Mouse (Mus musculus): ENCODE measurements around the gene F2rl2.

F2rl2 gene

DNA sequence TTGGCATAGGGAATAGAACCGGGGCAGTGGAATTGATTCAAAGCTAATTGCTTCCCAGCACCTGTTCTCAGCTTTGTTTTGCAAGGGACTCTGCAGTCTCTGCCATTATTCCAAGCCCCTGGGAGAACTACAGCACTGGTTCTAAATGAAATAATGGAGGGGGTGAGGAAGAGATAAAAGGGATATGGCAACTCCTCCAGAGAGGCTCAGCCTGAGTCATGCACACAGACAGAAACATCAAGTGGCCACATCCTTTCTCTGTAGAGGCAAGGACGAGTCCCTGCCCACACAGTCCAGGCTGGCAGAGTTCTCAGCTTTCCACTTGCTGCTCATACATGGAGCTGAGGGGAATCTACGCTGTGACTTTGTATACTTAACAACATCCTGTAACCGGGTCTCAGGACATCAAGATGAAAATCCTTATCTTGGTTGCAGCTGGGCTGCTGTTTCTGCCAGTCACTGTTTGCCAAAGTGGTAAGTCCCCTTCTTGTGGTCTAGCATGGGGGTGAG is at the start of gene F2rl2:
Gene F2rl2 (plus strand): TSS at position 200 of the 510 bp plus-strand sequence.
- peak; percentile 18 for DNase-seq (ENCODE audit: low spot score)

DNA sequence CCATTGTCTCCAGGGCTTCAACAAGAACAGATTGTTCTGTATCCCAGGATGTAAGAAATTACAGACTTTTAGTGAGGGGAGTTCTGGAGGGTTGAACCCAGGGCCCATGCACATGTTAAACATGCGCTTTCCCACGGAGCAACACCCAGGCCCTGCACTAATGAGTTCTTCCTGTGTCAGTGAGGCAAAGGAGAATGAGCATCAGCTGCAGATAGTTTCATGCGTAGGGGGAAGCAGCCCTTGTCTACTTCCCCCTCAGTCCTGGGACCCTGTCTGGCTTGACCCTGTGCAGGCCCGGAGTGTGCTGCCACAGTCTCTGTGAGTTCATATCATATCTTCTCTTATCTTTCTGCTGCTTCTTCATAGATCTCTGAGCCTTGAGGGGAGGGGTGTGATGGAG is 49.4 kb upstream of the F2rl2 start:
- DNase-seq (ENCODE audit: low spot score), result no peak

DNA sequence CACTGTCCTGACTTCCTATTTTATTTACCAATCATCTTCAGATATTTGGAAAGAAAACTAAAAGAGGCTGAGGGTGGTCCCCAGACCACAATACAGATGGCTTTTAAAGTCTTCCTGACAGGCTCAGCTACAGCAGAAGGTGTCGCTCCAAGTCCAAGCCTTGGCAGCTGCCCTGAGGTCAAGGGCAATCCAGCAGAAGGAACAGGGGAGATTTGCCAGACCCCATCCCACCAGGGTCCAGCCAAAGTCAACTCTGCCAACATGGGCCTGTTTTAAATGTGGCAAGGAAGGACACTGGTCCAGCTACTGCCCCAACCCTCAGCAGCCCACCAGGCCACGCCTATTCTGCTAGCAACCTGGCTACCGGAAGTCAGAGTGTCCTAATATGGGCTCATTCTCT is 46.7 kb upstream of the F2rl2 start:
- no peak for DNase-seq (ENCODE audit: low spot score)

DNA sequence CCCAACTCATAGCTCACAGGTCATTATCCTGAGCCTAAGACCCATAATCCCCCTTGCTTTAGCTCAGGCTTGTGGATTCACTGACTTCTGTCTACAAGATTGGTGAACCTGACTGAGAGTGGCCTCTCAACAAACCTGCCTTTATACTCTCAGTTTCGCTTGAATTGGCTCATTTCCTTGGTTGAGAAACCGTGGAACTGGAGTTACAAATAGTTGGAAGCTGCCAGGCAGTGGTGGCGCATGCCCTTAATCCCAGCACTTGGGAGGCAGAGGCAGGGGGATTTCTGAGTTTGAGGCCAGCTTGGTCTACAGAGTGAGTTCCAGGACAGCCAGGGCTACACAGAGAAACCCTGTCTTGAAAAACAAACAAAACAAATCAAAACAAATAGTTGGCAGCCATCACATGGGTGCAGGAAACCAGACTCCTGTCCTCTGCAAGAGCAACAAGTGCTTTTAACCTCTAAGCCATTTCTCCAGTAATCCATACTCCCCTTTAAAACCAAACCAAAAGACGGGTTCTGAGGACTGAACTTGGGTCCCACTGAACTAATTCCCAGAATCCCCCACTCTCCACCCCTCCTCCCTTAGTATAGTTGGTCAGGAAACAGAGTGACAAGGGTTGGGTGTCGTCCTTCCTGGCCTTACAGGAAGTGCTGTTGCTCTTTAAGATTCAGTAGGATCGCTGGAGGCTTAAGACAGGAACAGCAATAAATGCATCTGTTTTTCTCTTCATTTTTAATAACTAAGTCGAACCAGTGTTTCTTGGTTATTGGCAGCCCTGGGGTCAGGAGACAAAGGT is 44.6 kb upstream of the F2rl2 start:
- no peak for DNase-seq (ENCODE audit: low spot score)

DNA sequence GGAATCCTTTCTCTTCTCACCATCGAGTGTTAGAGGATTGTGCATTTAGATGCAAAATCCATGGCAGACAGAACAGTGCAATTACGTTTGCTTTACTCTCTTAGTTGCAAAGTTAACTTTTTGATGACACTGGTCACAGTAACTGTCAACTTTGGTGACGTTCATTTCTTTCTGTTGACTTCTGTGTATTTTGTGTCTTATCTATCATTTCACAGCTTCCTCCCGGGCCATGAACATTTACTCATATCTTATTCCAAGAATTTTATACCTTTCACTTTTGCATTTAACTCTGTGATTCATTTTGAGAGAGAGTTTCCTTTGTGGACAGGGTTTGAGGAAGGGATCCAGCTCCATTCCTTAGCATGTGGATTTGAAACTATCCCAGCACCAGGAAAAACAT is 43.0 kb upstream of the F2rl2 start:
- DNase-seq (ENCODE audit: low spot score), result no peak

DNA sequence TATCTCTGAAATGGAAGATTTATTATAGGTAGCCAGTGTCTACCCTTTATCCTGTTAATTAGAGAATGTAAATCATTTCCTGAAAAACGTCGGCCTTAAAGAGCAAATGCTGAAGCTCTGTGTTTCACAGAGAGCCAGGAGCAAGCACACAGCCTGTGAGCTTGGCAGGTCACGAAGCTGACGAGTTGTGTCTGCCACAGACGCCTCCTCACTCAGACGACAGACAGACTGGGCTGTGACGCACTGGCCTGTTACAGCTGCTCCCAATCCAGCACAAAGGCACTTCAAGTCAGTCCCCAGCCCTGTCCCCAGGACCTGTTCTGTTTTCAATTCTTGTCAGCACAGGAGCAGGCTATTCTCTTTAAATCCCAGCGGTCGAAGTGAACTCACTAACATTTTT is 41.4 kb upstream of the F2rl2 start:
- DNase-seq (ENCODE audit: low spot score), result no peak

DNA sequence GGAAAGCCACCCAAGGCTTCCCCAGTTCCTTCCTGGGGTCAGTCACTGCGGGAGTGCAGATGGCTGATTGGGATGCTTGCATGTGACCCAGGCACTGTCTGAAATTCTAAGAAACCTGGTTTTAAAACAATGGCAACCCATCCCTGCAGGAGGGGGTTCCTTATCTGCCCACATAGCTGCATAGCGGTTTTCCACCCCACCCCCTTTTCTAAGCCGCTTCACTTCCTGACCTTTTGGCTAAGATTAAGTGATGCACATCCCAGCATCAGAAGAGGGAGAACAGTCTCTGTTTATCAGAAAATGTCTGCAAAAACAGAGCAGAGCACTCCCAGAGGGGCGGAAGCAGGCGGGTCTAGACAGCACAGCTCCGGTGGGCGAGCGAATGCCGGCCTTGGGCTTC is 39.5 kb upstream of the F2rl2 start:
- DNase-seq (ENCODE audit: low spot score), result no peak

DNA sequence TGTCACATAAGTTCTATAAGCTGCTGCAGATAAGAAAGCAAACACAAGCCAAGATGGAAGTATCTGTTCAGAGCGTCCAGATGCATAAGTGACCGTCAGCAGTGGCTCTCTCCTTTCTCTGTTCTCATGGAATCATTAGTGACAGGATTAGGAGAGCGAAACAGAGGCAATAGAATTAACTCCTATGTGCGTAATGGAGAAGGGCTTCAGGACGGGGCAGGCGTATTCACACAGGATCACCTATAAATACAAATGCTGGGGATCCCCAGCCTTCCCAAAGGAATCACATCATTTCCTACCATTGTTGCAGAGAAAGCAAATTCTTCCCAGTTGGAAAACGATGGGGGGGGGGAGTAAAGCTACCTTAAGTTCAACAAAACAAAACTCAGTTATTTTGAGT is 37.2 kb upstream of the F2rl2 start:
- no peak for DNase-seq (ENCODE audit: low spot score)

DNA sequence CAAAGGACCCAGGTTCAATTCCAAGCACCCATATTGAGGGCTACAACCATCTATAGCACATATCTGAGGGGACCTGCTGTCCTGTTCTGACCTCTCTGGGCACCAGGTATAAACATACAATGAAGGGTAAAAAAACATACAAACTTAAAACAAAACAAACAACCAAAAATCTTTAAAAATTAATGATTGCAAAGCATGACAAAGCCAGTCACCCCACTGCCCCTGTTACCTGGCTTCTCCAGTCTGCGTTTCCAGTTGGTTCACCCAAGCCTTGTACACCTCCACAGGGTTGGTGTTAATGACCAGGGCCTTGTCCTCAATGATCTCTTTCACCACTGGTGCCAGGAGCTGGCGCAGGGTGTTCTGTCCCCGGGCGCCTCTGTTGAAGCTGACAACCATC is 32.8 kb upstream of the F2rl2 start:
- DNase-seq (ENCODE audit: low spot score), result no peak

DNA sequence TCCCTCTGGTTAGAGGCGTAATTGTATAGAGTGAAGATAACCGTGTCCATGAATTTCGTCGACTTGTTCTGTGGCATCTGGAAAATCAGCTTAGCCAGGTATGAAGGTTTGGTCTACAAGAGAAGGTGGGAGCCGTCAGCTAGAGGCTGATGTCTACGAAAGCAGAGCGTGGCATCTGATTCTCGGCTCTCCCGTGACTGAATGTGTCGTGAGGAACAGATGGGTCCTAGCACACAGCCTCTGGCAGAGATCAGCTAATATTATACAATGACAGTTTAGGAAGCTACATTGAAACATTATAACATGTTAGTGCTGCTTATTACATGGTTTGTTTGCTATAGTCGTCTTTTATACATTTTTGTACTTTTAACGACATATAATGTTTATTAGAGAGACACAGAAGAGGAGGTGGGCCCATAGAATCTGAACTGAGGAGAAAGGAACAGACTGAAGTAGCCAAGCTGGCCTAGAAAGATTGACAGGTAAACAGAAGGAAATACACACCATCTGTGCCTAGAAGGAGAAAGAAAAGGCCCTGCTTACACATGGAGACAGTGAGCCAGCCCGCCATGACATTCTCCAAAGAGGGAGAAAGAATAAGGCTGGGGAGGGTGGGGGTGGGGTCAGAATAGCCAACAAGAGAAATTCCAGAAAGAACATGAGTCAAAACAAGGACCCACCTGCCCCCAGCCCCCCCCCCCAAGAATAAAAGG is 30.9 kb upstream of the F2rl2 start:
- no peak for DNase-seq (ENCODE audit: low spot score)

DNA sequence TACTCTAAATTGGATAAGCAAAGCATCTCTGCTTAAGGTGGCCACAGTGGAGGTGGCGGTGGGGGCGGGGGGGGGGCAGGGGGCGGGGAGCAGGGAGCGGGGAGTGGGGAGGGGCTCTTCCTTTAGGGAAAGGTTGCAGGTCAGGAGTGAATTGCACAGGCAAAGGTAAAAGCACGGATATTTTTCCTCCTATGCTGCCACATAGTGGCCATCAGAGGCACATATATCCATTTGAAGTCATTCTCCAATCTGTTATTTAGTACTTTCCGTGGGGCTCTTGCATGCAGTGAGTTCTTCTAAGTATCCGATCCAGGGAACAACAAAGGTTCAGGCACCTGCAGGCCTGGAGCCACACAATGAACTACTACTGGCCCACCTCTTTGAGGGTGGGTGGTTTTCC is 29.4 kb upstream of the F2rl2 start:
- no peak for DNase-seq (ENCODE audit: low spot score)

DNA sequence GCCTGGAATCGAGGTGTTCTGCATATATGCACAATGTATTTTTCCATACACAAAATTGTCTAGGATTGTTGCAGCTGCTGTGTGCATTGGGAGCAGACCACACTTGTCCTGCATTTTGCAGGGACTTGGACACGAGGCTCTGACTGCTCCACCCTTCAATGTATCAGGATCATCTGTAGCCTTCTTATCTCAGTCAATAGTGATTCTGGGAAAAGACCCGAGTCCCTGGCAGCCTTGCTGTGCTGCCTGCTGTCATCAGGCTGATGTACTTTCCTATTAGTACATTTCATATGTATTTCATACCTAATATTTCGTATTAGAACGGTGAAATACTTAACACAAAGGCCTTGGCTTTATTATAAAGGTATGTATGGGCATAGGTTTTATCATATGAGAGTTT is 26.1 kb upstream of the F2rl2 start:
- DNase-seq (ENCODE audit: low spot score), result no peak

DNA sequence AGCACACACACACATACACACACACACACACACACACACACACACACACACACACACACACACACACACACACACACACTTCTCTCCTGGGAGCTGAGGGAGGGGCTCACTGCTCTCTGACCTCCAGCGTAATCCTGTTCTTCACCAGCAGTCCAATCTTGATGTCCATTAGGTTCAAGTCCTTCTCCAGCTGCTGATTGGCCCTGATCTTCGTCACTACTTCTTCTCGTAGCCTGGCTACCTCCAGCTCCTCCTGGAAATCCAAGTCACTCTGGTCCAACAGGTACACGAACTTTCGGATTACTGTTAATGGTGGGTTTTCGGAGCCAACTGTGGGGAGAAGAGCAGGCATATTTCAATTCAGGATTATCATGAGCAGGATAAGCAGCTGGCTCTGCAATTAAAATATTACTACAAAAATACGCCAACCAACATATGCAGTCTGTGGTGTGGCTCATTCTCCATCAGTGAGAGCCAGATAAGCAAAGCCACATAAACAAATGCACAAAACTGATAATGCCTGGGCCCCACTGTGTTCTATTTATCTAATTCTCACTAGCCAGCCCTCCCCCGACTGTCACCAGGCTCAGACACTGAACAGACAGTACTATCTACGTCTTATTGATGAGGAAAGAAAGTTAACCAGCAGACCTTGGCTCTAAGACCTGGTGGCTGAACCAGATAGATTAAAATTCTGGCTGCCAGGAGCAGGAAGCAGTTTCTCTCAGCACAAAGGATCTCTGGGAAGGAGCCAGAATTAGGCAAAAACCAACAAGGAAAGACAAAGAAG is 25.4 kb upstream of the F2rl2 start:
- DNase-seq (ENCODE audit: low spot score), result no peak

DNA sequence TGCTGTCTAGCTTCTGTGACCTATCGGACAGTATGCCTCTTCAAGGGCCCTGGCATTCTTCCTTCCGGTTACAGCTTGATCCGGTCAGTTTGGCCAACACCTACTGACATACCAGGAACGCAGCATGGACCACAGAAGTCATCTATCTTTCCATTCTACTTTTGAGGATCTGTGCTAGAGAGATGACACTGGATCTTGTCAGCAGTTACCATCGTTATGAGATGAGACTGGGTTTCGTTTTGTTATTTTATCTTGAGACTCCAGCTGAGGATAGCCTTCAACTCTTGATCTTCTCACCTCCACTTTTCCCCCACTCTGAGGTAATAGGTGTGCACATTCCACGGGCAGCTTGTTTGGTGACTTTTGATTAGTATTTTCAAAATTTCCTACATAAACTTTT is 24.3 kb upstream of the F2rl2 start:
- no peak for DNase-seq (ENCODE audit: low spot score)

DNA sequence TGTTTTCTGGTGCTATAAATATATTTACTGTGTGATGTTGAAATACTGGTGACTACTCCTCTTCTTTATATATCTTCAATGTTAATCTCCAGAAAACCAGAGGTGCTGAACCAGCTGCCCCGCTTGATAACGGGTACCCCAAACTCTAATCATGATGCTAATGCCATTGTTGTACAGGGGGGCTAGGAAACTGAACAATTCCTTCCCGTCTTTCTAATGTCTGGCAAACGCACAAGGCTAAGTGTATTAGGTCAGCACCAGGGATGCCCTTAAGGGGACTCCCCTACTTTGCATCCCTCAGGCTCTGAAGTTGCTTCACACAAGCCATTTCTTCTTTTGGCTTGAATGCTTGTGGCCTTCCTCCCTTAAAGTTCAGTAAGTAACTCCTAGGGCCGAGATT is 17.6 kb upstream of the F2rl2 start:
- no peak for DNase-seq (ENCODE audit: low spot score)

DNA sequence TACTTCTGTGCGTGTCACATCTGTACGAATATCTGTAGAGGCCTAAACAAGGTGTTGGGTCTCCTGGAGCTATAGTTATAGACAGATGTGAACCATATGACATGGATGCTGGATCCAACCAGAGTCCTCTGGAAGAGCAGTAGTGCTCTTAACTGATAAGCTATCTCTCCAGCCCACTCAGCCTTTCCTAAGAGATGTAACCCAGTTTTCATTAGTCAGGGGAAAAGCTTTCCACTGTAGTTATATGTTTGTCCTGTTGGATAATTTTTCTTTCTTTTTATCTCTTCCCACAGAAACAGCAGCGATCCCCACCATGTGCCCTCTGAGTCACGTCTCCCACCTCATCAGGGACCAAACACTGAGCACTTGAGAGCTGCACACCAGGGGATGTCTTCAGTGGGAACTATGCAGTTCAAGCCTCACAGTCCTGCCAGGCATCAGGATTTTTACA is 17.1 kb upstream of the F2rl2 start:
- no peak for DNase-seq (ENCODE audit: low spot score)

DNA sequence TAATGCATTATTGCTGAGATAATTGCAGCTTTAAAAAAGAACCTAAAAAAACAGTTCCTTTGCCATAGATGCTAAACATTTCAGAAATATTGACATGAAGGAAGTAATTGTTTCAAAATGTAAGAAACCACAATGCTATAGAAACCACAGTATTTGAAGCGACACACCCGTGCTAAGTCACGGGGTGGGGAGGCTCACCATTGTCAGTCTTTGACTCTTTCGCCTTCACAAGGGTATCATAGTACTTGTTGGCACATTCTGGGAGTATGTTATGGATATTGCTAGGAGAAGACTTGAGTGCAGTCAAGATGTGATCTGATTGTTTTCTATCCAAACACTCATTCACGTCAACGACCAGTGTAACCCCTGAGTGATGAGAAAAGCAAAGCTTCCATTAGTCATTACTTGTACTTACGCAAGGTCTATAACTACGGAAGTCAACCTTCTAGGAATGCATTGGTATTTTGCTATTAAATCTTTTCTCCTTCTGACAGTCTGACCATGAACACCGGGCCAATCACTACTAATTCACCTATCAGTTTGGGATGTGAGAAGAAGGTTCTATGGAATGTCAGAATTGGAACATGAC is 11.9 kb upstream of the F2rl2 start:
- DNase-seq (ENCODE audit: low spot score), result no peak

DNA sequence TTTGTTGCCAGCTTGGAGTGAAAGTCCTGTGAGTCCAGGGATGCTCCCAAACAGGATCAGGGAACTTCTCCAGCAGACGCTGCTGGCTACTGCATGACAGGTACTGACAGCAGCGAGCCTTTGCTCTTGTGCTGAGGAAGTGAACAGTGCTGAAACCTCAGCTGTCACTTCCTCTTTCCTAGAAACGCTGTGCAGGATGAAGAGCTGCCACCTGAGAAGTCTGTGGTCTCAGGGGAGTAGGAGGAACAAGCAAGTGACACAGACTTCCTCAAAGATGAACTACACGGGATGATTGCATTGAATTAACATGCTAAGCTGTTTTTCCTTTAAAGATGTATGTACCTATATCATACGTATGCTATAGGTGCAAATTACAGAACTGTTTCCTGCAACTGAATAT is 10.9 kb upstream of the F2rl2 start:
- no peak for DNase-seq (ENCODE audit: low spot score)

DNA sequence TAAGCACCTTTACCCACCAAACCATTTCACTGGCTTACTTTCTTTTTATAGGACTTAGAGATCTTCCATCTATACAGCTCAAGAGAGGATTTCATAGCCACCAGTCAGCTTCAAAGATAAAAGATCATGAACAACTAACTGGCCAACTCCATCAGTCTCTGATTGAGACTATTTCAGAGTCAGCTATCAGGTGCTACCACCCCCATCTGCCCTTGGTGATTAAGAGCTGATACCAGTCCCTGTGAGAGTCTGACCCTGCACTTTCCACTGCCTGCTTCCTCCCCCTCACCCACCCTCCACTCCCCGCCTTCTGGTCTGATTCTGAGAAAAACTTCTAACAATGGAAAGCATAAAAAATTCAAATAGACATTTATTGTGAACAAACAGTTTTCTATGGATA is 8.1 kb upstream of the F2rl2 start:
- no peak for DNase-seq (ENCODE audit: low spot score)

DNA sequence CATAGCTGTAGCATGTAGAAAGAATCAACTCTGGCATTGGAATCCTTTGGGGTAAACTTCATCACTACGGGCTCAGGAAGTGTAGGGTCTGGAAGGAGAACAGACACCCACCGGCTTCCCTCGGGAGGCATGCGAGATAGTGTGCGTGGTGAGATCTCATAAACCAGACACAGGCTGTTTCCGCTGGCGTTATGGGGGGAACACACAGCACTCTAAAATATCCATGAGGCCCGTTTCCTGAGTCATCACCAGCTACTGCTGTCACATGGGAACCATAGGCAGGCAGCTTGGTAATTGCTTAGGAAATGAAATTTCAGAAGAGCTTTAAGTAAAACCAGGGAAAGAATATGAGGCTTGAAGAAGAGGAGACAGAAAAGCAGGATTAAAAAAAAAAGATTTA is 4.5 kb upstream of the F2rl2 start:
- no peak for DNase-seq (ENCODE audit: low spot score)

DNA sequence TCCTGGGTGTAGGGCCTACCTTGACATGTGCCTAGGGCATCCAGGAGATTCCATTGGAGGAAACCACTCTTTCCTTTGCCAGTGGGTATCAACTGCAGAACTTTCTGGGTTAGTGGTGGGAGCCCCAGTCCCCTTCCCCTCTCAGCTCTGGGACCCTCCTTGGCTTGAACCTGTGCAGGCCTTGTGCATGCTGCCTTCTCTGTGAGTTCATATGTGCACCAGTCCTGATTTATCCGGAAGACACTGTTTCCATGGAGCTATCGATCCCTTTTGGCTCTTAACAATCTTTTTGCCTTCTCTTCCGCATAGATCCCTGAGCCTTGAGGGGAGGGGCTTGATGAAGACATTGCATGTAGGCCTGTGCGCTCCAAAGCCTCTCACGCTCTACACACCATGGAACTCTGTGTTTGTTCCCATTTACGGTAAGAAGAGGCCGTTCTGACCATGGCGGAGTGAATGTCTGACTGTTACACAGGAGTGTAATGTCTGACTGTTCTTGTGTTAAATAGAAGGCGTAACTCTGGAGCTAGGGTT is 466 bp upstream of the F2rl2 start:
- DNase-seq (ENCODE audit: low spot score), result no peak

DNA sequence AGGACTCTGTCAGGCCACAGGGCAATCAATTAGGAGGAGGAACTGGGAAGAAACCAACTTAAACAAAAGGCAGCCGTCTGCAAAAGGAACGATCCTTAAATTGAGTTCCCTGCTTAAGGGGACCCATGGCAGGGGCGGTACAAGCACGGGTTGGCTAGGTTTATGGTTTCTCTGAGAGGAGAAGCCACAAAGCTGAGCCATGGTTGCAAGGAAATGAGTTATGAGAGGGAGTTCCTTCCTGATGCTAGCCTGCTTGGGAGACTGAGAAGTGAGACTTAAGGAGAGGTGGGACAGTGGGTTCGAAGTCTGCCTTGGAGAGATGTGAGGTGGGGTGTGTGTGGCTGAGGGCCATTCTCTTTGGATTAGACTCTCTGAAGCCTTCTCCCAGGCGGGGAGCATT is 1.2 kb downstream of the F2rl2 start:
- no peak for DNase-seq (ENCODE audit: low spot score)

All from left cerebral cortex, adult 11 months (tissue).